Mouse (Mus musculus) erythroblast, embryonic 14.5 days (primary cell): ENCODE measurements around the gene Bri3bp.
"Not testable (repeated sequence)": the region's sequence is repeated elsewhere in the genome, so short reads cannot be mapped to it uniquely, and the experiment has no call there.

Experiments used
- GATA1 ChIP-seq: IDR thresholded peaks from 2 replicates; pipeline ENCODE4 v1.6.1; 2012; ENCODE audit warnings: low read length, inconsistent platforms, mixed read lengths
- TAL1 ChIP-seq: IDR thresholded peaks from 3 replicates; pipeline ENCODE4 v1.6.1; 2012; ENCODE audit warnings: low read length, inconsistent platforms, mixed read lengths

GRCm38 (mm10) chr5:125392176-125392575 lies 49.2 kb upstream of the Bri3bp start:
- not testable (repeated sequence) for TF ChIP-seq GATA1, TAL1
